Mouse (Mus musculus): ENCODE measurements around the gene Cyb561d2. TPM values are rescaled to one million over a fixed set of nuclear protein-coding genes. Genes with fewer than 3 reads are reported as not detected.

Gene Cyb561d2
- total RNA-seq, 1 experiment, result 25.3 TPM

GRCm38 (mm10) chr9:107581584-107581983 is 39.6 kb upstream of the Cyb561d2 start:
- Histone ChIP-seq H3K4me3 (ENCODE audit: insufficient read depth in 1 of 2, low read depth in 1 of 2, low read length in 2 of 2, poor library complexity in 1 of 2, severe bottlenecking in 1 of 2) (no peak overlapping the region), H3K27ac (ENCODE audit: insufficient read depth, low read depth, low read length, poor library complexity, severe bottlenecking) (no peak overlapping the region), H3K9ac (ENCODE audit: insufficient read depth, low read depth, low read length, poor library complexity, severe bottlenecking) (no peak overlapping the region), H3K9me3 (ENCODE audit: control insufficient read depth, insufficient read depth, low read depth, low read length) (no peaks in the 10 kb centered on the region), H3K4me1 (ENCODE audit: control insufficient read depth in 2 of 2, insufficient read depth in 2 of 2, low read length in 2 of 2, poor library complexity in 1 of 2) (peaks cover 2 to 17% of the 10 kb centered on the region in 2 experiments; a peak in 1 of 4 replicates), H3K36me3 (ENCODE audit: control insufficient read depth, insufficient read depth, low read length, poor library complexity, severe bottlenecking) (no peaks in the 10 kb centered on the region; the same call in 1 of the 2 replicates)
- TF ChIP-seq ZNF384 (IDR thresholded peaks at IDR 0.05; ENCODE audit: low read depth, low read length), result no peak
- no peak for TF ChIP-seq ZC3H11A (IDR thresholded peaks at IDR 0.05; ENCODE audit: borderline replicate concordance, low read depth, low read length)
- TF ChIP-seq MAFK (IDR thresholded peaks at IDR 0.05; ENCODE audit: insufficient read depth, low read depth, low read length), result no peak
- TF ChIP-seq CHD2 (IDR thresholded peaks at IDR 0.05; ENCODE audit: low read depth, low read length), result no peak
- TF ChIP-seq HCFC1 (IDR thresholded peaks at IDR 0.05; ENCODE audit: borderline replicate concordance, insufficient read depth, low read length), result no peak
- in situ Hi-C loops (cut with MboI; ENCODE audit: low sequenced_read_pairs in 2 of 2, unreplicated experiment in 2 of 2), result no loop called here
- DNase-seq (ENCODE audit: low read depth, low spot score), result no peak

GRCm38 (mm10) chr9:107580501-107581317 is 38.7 kb upstream of the Cyb561d2 start, which contains the start of gene Hyal3:
Hyal3 (plus strand) TSS chr9:107580818.
- H3K4me1 ChIP-seq (ENCODE audit: control insufficient read depth in 2 of 2, insufficient read depth in 2 of 2, low read length in 2 of 2, poor library complexity in 1 of 2), result peaks cover 2 to 21% of the 10 kb centered on the region in 2 experiments; a peak in 1 of 4 replicates
- in situ Hi-C loops (cut with MboI; ENCODE audit: low sequenced_read_pairs in 2 of 2, unreplicated experiment in 2 of 2), result no loop called here

GRCm38 (mm10) chr9:107579023-107579900 is 37.3 kb upstream of the Cyb561d2 start:
- H3K27ac ChIP-seq (ENCODE audit: insufficient read depth, low read depth, low read length, poor library complexity, severe bottlenecking), result no peak overlapping the region
- H3K36me3 ChIP-seq (ENCODE audit: control insufficient read depth, insufficient read depth, low read length, poor library complexity, severe bottlenecking), result no peaks in the 10 kb centered on the region; the same call in 1 of the 2 replicates
- in situ Hi-C loops (cut with MboI; ENCODE audit: low sequenced_read_pairs in 2 of 2, unreplicated experiment in 2 of 2), result no loop called here
- no peak for TF ChIP-seq CHD2 (IDR thresholded peaks at IDR 0.05; ENCODE audit: low read depth, low read length)
- TF ChIP-seq MAFK (IDR thresholded peaks at IDR 0.05; ENCODE audit: insufficient read depth, low read depth, low read length), result no peak
- TF ChIP-seq HCFC1 (IDR thresholded peaks at IDR 0.05; ENCODE audit: borderline replicate concordance, insufficient read depth, low read length), result no peak
- no peak for TF ChIP-seq ZNF384 (IDR thresholded peaks at IDR 0.05; ENCODE audit: low read depth, low read length)
- no peak for TF ChIP-seq ZC3H11A (IDR thresholded peaks at IDR 0.05; ENCODE audit: borderline replicate concordance, low read depth, low read length)
- H3K9me3 ChIP-seq (ENCODE audit: control insufficient read depth, insufficient read depth, low read depth, low read length), result no peaks in the 10 kb centered on the region
- H3K4me3 ChIP-seq (ENCODE audit: insufficient read depth in 1 of 2, low read depth in 1 of 2, low read length in 2 of 2, poor library complexity in 1 of 2, severe bottlenecking in 1 of 2), result no peak overlapping the region
- DNase-seq (ENCODE audit: low read depth, low spot score), result no peak
- 0 out of 2 replicates have a peak overlapping the region, but pooled peaks have one; percentile 3 for H3K9ac ChIP-seq (ENCODE audit: insufficient read depth, low read depth, low read length, poor library complexity, severe bottlenecking)
- peaks cover 2 to 22% of the 10 kb centered on the region in 2 experiments; a peak in 2 of 4 replicates for H3K4me1 ChIP-seq (ENCODE audit: control insufficient read depth in 2 of 2, insufficient read depth in 2 of 2, low read length in 2 of 2, poor library complexity in 1 of 2)

More at GRCm38 (mm10) chr9:107580501-107581317, 38.7 kb upstream of the Cyb561d2 start, which contains the start of gene Hyal3:
- peak within 1 kb of the TSS; percentile 51 for H3K27ac ChIP-seq (ENCODE audit: insufficient read depth, low read depth, low read length, poor library complexity, severe bottlenecking)
- TF ChIP-seq CHD2 (IDR thresholded peaks at IDR 0.05; ENCODE audit: low read depth, low read length) (no peak), ZC3H11A (IDR thresholded peaks at IDR 0.05; ENCODE audit: borderline replicate concordance, low read depth, low read length) (no peak), HCFC1 (IDR thresholded peaks at IDR 0.05; ENCODE audit: borderline replicate concordance, insufficient read depth, low read length) (no peak), ZNF384 (IDR thresholded peaks at IDR 0.05; ENCODE audit: low read depth, low read length) (no peak), MAFK (IDR thresholded peaks at IDR 0.05; ENCODE audit: insufficient read depth, low read depth, low read length) (no peak)
- H3K36me3 ChIP-seq (ENCODE audit: control insufficient read depth, insufficient read depth, low read length, poor library complexity, severe bottlenecking), result no peaks in the 10 kb centered on the region; the same call in 1 of the 2 replicates
- no peak for DNase-seq (ENCODE audit: low read depth, low spot score)
- H3K4me3 ChIP-seq (ENCODE audit: insufficient read depth in 1 of 2, low read depth in 1 of 2, low read length in 2 of 2, poor library complexity in 1 of 2, severe bottlenecking in 1 of 2), result peak within 1 kb of the TSS; percentile 65 to 76
- H3K9me3 ChIP-seq (ENCODE audit: control insufficient read depth, insufficient read depth, low read depth, low read length), result no peaks in the 10 kb centered on the region
- peak within 1 kb of the TSS; percentile 61 for H3K9ac ChIP-seq (ENCODE audit: insufficient read depth, low read depth, low read length, poor library complexity, severe bottlenecking)

- Histone ChIP-seq H3K9me3 (ENCODE audit: control insufficient read depth, insufficient read depth, low read depth, low read length) (no peaks in the 10 kb centered on the region), H3K4me3 (ENCODE audit: insufficient read depth in 1 of 2, low read depth in 1 of 2, low read length in 2 of 2, poor library complexity in 1 of 2, severe bottlenecking in 1 of 2) (no peak within 1 kb of the TSS), H3K27ac (ENCODE audit: insufficient read depth, low read depth, low read length, poor library complexity, severe bottlenecking) (no peak within 1 kb of the TSS), H3K9ac (ENCODE audit: insufficient read depth, low read depth, low read length, poor library complexity, severe bottlenecking) (0 out of 2 replicates have a peak within 1 kb of the TSS, but pooled peaks have one; percentile 3), H3K4me1 (ENCODE audit: control insufficient read depth in 2 of 2, insufficient read depth in 2 of 2, low read length in 2 of 2, poor library complexity in 1 of 2) (peaks cover 2 to 22% of the 10 kb centered on the region in 2 experiments; a peak in 2 of 4 replicates), H3K36me3 (ENCODE audit: control insufficient read depth, insufficient read depth, low read length, poor library complexity, severe bottlenecking) (no peaks in the 10 kb centered on the region; the same call in 1 of the 2 replicates)
- TF ChIP-seq ZNF384 (IDR thresholded peaks at IDR 0.05; ENCODE audit: low read depth, low read length) (no peak), ZC3H11A (IDR thresholded peaks at IDR 0.05; ENCODE audit: borderline replicate concordance, low read depth, low read length) (no peak), MAFK (IDR thresholded peaks at IDR 0.05; ENCODE audit: insufficient read depth, low read depth, low read length) (no peak), CHD2 (IDR thresholded peaks at IDR 0.05; ENCODE audit: low read depth, low read length) (no peak), HCFC1 (IDR thresholded peaks at IDR 0.05; ENCODE audit: borderline replicate concordance, insufficient read depth, low read length) (no peak)
- in situ Hi-C loops (cut with MboI; ENCODE audit: low sequenced_read_pairs in 2 of 2, unreplicated experiment in 2 of 2), result no loop called here
- no peak for DNase-seq (ENCODE audit: low read depth, low spot score)
Observed at GRCm38 (mm10) chr9:107578587-107578986, 36.6 kb upstream of the Cyb561d2 start, which contains the start of gene Naa80. Naa80 (plus strand) TSS chr9:107578887.

All from ES-E14 (cell line).